Mouse (Mus musculus): ENCODE measurements around the gene Gm43738.

DNA sequence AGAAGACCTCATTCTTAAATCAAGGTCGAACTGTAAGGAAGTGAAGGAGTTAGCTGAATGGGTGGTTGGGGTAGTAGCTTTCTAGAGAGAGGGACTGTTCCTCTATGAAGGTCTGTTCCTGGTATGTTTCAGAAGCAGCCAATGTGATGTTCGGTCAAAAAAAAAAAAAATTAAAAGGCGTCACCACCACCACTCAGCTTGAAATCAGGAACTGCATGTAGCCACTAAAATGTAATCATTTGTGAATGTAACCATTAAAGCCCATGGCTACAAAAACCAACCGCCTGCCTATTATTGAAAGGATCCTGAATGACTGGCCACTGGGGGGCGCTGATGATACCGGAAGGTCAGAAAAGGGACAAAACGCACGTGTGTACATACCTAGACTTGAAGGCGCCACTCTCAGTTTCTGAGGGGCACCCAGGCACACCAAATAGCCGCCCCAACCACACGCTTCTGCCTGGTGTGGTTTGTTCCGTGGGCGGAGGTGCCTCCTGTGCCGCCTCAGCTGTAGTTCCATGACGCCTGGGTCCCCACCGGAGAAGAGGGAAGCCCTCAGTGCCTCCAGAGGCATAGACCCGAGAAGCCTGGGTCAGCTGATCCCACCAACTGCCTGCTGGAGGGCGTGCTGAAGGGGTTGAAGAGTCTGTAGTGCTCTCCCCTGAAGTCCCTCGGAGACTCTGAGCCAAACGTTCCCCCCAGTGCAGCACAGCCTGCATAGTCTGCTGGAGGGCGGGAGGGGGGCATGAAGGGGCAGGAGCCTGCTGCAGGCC, 13.4 kb downstream of the Gm43738 start:
- TF ChIP-seq CTCF (IDR thresholded peaks at IDR 0.05; ENCODE audit: low read depth, low read length) (peak; percentile 49), POLR2A (IDR thresholded peaks at IDR 0.05; ENCODE audit: insufficient read depth, low read length) (no peak)

All from ES-Bruce4 (cell line).